Mouse (Mus musculus): ENCODE measurements around the gene Acsl5. TPM values are rescaled to one million over a fixed set of nuclear protein-coding genes. Genes with fewer than 3 reads are reported as not detected.

Gene Acsl5
- polyA plus RNA-seq, 1 experiment from 2014 or later: 58.7 TPM

DNA sequence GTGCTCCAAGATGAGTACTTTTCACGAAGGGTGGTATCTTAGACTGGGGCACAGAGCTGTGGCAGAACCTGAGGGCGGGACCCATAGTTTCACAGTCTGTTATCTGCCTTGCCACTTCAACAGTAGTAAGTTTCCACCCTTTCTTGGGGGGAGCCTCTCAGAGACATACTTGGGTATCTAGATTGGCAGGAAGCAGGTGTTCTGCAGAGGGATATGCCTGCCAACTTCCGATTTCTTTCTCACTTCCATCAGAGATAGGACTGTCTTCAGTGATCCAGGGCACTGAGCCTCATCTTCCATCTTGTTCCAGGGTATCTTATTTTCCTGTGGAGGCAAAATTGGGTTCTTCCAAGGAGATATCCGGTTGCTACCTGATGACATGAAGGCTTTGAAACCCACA lies 32.4 kb downstream of the Acsl5 start:
- Histone ChIP-seq H3K36me3 (ENCODE audit: control insufficient read depth, insufficient read depth, low read length) (peaks cover 14% of the 10 kb centered on the region), H3K27ac (ENCODE audit: low read length) (no peak overlapping the region), H3K9ac (replicated peaks; ENCODE audit: low read depth, low read length) (no peak overlapping the region), H3K27me3 (ENCODE audit: control insufficient read depth, insufficient read depth, low read length) (no peaks in the 10 kb centered on the region), H3K4me3 (ENCODE audit: low read depth, low read length) (no peak overlapping the region), H3K4me1 (ENCODE audit: control insufficient read depth, insufficient read depth, low read length) (no peaks in the 10 kb centered on the region), H3K4me2 (replicated peaks; ENCODE audit: low read depth, low read length) (no peak overlapping the region), H3K9me3 (ENCODE audit: control insufficient read depth, low read depth, low read length) (no peaks in the 10 kb centered on the region)
- 92% methylated on average over 4 of the region's 4 CpGs for WGBS
- peak; percentile 67; the same call in 1 of the 2 replicates for ATAC-seq (ENCODE audit: insufficient number of reproducible peaks, insufficient read depth, low FRiP score, low read depth)

DNA sequence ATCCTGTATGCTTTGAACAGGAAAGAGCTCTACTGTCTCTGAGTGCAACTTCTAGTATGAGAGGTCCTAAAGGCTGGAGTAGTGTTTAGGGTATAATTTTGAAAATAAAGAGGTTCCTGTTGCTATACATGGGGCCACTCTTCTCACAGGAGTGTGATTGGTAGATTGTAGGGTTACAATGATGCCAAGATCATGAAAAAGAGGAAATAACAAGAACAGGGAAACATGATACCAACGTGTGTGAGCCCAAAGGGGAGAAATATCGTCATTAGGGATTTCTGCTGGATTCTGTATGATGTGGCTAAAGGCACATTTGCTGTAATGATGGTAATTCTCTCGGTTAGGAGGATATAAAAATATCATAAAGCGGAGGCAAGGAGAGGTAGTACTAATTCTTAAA lies 34.3 kb downstream of the Acsl5 start:
- H3K9ac ChIP-seq (replicated peaks; ENCODE audit: low read depth, low read length): no peak overlapping the region
- no peak overlapping the region for H3K4me2 ChIP-seq (replicated peaks; ENCODE audit: low read depth, low read length)
- H3K27me3 ChIP-seq (ENCODE audit: control insufficient read depth, insufficient read depth, low read length): no peaks in the 10 kb centered on the region
- ATAC-seq (ENCODE audit: insufficient number of reproducible peaks, insufficient read depth, low FRiP score, low read depth): no peak
- H3K36me3 ChIP-seq (ENCODE audit: control insufficient read depth, insufficient read depth, low read length): peaks cover 15% of the 10 kb centered on the region
- H3K4me3 ChIP-seq (ENCODE audit: low read depth, low read length): no peak overlapping the region
- H3K27ac ChIP-seq (ENCODE audit: low read length): no peak overlapping the region
- WGBS: 90% methylated on average over 4 of the region's 4 CpGs
- H3K9me3 ChIP-seq (ENCODE audit: control insufficient read depth, low read depth, low read length): no peaks in the 10 kb centered on the region
- H3K4me1 ChIP-seq (ENCODE audit: control insufficient read depth, insufficient read depth, low read length): no peaks in the 10 kb centered on the region

DNA sequence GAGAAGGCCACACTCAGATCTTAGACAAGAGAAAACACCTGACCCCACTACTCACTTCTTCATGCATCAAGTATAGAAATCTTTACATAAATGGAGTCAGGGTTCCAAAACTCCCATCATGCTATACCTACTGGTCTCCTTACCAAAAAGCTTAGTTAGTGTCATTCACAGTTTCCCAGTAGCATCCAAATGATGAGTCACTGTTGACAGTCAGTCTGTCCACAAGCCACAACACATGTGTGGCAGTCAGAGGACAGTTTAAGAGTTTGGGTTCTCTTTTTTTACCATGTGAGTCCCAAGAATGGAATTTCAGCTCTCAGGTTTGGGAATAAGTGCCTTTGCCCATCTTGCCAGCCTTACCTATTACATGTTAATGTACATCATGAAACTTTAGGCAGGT lies 37.2 kb downstream of the Acsl5 start:
- no peaks in the 10 kb centered on the region for H3K9me3 ChIP-seq (ENCODE audit: control insufficient read depth, low read depth, low read length)
- H3K4me3 ChIP-seq (ENCODE audit: low read depth, low read length): no peak overlapping the region
- no peak for ATAC-seq (ENCODE audit: insufficient number of reproducible peaks, insufficient read depth, low FRiP score, low read depth)
- H3K4me1 ChIP-seq (ENCODE audit: control insufficient read depth, insufficient read depth, low read length): no peaks in the 10 kb centered on the region
- H3K4me2 ChIP-seq (replicated peaks; ENCODE audit: low read depth, low read length): no peak overlapping the region
- no peaks in the 10 kb centered on the region for H3K27me3 ChIP-seq (ENCODE audit: control insufficient read depth, insufficient read depth, low read length)
- H3K27ac ChIP-seq (ENCODE audit: low read length): no peak overlapping the region
- H3K36me3 ChIP-seq (ENCODE audit: control insufficient read depth, insufficient read depth, low read length): peaks cover 14% of the 10 kb centered on the region
- H3K9ac ChIP-seq (replicated peaks; ENCODE audit: low read depth, low read length): no peak overlapping the region

DNA sequence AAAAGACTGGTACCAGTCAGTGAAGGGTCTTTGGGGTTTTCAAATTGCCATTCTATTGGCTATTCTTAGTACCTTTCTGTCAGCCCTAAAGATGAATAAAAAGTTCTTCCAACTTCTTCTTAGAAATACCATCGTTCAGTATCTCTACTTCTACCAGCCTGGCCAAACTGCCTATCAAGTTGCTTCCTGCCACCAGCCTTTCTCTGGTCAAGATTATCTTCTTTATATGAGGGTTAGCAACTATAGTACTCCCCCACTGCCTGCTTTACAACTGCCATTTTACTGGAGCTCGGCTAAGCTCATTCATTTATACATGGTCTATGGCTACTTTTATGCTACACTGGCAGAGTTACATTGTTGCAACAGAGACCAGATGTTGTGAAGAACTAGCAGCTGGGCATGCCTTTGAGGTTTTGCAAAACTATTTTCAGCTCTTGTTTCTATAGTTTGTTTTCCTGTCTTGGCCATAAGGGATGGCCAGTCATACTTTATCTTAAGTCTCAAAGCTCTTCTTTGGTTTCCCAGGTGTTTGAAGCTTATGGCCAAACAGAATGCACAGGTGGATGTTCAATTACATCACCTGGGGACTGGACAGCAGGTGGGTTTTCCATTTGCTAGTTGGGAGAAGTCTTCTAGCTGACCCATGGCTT lies 39.0 kb downstream of the Acsl5 start:
- no peak overlapping the region for H3K27ac ChIP-seq (ENCODE audit: low read length)
- no peaks in the 10 kb centered on the region for H3K4me1 ChIP-seq (ENCODE audit: control insufficient read depth, insufficient read depth, low read length)
- H3K4me3 ChIP-seq (ENCODE audit: low read depth, low read length): no peak overlapping the region
- no peaks in the 10 kb centered on the region for H3K27me3 ChIP-seq (ENCODE audit: control insufficient read depth, insufficient read depth, low read length)
- no peak overlapping the region for H3K9ac ChIP-seq (replicated peaks; ENCODE audit: low read depth, low read length)
- no peak overlapping the region for H3K4me2 ChIP-seq (replicated peaks; ENCODE audit: low read depth, low read length)
- WGBS: 88% methylated on average over 2 of the region's 2 CpGs
- peaks cover 29% of the 10 kb centered on the region for H3K36me3 ChIP-seq (ENCODE audit: control insufficient read depth, insufficient read depth, low read length)
- no peaks in the 10 kb centered on the region for H3K9me3 ChIP-seq (ENCODE audit: control insufficient read depth, low read depth, low read length)
- no peak for ATAC-seq (ENCODE audit: insufficient number of reproducible peaks, insufficient read depth, low FRiP score, low read depth)

DNA sequence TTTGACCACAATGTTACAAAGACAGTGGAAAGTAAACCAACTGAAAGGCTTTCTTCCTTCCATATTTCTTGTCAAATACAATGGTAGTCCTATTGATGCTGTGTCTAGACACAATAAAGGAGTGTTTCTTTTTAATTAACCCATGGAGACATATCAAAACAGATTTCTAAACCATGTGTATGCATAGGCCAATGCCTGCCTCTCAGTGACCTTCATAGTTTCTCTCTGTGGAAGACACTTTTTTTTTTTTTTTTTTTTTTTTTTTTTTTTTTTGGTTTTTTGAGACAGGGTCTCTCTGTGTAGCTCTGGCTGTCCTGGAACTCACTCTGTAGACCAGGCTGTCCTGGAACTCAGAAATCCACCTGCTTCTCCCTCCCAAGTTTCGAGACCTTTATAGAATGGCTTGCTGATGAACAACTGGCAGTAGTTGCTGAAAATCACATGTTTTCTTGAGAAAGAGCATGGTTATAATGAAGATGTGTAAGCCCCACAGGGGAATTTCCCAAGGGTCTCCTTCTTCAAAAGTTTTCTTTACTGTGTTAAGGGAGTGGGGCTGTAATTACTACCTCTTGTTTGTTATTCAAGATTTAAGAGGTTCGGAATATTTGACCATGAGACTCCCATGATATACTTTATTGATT lies 40.6 kb downstream of the Acsl5 start:
- ATAC-seq (ENCODE audit: insufficient number of reproducible peaks, insufficient read depth, low FRiP score, low read depth): no peak
- WGBS: 96% methylated on average over 2 of the region's 2 CpGs
- no peaks in the 10 kb centered on the region for H3K9me3 ChIP-seq (ENCODE audit: control insufficient read depth, low read depth, low read length)
- H3K4me2 ChIP-seq (replicated peaks; ENCODE audit: low read depth, low read length): no peak overlapping the region
- no peaks in the 10 kb centered on the region for H3K4me1 ChIP-seq (ENCODE audit: control insufficient read depth, insufficient read depth, low read length)
- H3K4me3 ChIP-seq (ENCODE audit: low read depth, low read length): no peak overlapping the region
- H3K9ac ChIP-seq (replicated peaks; ENCODE audit: low read depth, low read length): no peak overlapping the region
- no peaks in the 10 kb centered on the region for H3K27me3 ChIP-seq (ENCODE audit: control insufficient read depth, insufficient read depth, low read length)
- H3K36me3 ChIP-seq (ENCODE audit: control insufficient read depth, insufficient read depth, low read length): peaks cover 34% of the 10 kb centered on the region
- no peak overlapping the region for H3K27ac ChIP-seq (ENCODE audit: low read length)

- Histone ChIP-seq H3K4me3 (ENCODE audit: low read depth, low read length) (no peak overlapping the region), H3K9ac (replicated peaks; ENCODE audit: low read depth, low read length) (no peak overlapping the region), H3K27ac (ENCODE audit: low read length) (no peak overlapping the region), H3K4me2 (replicated peaks; ENCODE audit: low read depth, low read length) (no peak overlapping the region), H3K27me3 (ENCODE audit: control insufficient read depth, insufficient read depth, low read length) (no peaks in the 10 kb centered on the region), H3K9me3 (ENCODE audit: control insufficient read depth, low read depth, low read length) (no peaks in the 10 kb centered on the region), H3K36me3 (ENCODE audit: control insufficient read depth, insufficient read depth, low read length) (peaks cover 39% of the 10 kb centered on the region), H3K4me1 (ENCODE audit: control insufficient read depth, insufficient read depth, low read length) (no peaks in the 10 kb centered on the region)
- 36% methylated on average over 4 of the region's 4 CpGs for WGBS
- no peak for ATAC-seq (ENCODE audit: insufficient number of reproducible peaks, insufficient read depth, low FRiP score, low read depth)
These were observed 41.4 kb downstream of the Acsl5 start for GRCm38 (mm10) chr19:55293175-55293574.

- Histone ChIP-seq H3K4me1 (ENCODE audit: control insufficient read depth, insufficient read depth, low read length) (no peaks in the 10 kb centered on the region), H3K4me3 (ENCODE audit: low read depth, low read length) (no peak overlapping the region), H3K4me2 (replicated peaks; ENCODE audit: low read depth, low read length) (no peak overlapping the region), H3K36me3 (ENCODE audit: control insufficient read depth, insufficient read depth, low read length) (peaks cover 32% of the 10 kb centered on the region), H3K9ac (replicated peaks; ENCODE audit: low read depth, low read length) (no peak overlapping the region), H3K9me3 (ENCODE audit: control insufficient read depth, low read depth, low read length) (no peaks in the 10 kb centered on the region), H3K27ac (ENCODE audit: low read length) (no peak overlapping the region), H3K27me3 (ENCODE audit: control insufficient read depth, insufficient read depth, low read length) (no peaks in the 10 kb centered on the region)
- no peak for ATAC-seq (ENCODE audit: insufficient number of reproducible peaks, insufficient read depth, low FRiP score, low read depth)
- WGBS: 91% methylated on average over 9 of the region's 9 CpGs
These were observed 43.3 kb downstream of the Acsl5 start for GRCm38 (mm10) chr19:55295075-55295474.

GRCm38 (mm10) chr19:55295556-55295955 lies 43.8 kb downstream of the Acsl5 start:
- no peak overlapping the region for H3K4me2 ChIP-seq (replicated peaks; ENCODE audit: low read depth, low read length)
- 85% methylated on average over 3 of the region's 3 CpGs for WGBS
- no peak overlapping the region for H3K9ac ChIP-seq (replicated peaks; ENCODE audit: low read depth, low read length)
- H3K4me3 ChIP-seq (ENCODE audit: low read depth, low read length): no peak overlapping the region
- H3K4me1 ChIP-seq (ENCODE audit: control insufficient read depth, insufficient read depth, low read length): no peaks in the 10 kb centered on the region
- no peak for ATAC-seq (ENCODE audit: insufficient number of reproducible peaks, insufficient read depth, low FRiP score, low read depth)
- no peaks in the 10 kb centered on the region for H3K27me3 ChIP-seq (ENCODE audit: control insufficient read depth, insufficient read depth, low read length)
- no peaks in the 10 kb centered on the region for H3K9me3 ChIP-seq (ENCODE audit: control insufficient read depth, low read depth, low read length)
- no peak overlapping the region for H3K27ac ChIP-seq (ENCODE audit: low read length)
- H3K36me3 ChIP-seq (ENCODE audit: control insufficient read depth, insufficient read depth, low read length): peaks cover 32% of the 10 kb centered on the region

DNA sequence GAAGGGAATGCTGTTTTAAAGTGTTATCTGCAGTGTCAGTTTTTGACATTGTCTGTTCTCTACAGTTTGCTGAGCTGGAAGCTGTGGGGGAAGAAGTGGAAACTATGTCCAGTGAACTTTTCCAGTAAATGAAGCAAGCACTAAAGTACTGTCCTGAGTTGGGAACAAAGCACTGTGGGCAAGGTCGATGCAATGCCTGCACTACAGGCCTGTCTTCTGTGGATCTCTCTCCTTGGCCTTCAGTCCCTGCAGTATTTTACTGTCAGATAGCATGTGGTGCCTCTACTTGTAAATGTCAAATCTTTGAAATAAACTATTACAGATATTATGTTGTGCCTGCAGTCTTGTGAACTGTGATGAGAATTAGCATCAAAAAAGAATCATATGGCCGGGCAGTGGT lies 44.6 kb downstream of the Acsl5 start:
- Histone ChIP-seq H3K27me3 (ENCODE audit: control insufficient read depth, insufficient read depth, low read length) (no peaks in the 10 kb centered on the region), H3K4me1 (ENCODE audit: control insufficient read depth, insufficient read depth, low read length) (no peaks in the 10 kb centered on the region), H3K4me2 (replicated peaks; ENCODE audit: low read depth, low read length) (no peak overlapping the region), H3K4me3 (ENCODE audit: low read depth, low read length) (no peak overlapping the region), H3K36me3 (ENCODE audit: control insufficient read depth, insufficient read depth, low read length) (peaks cover 29% of the 10 kb centered on the region), H3K9ac (replicated peaks; ENCODE audit: low read depth, low read length) (no peak overlapping the region), H3K9me3 (ENCODE audit: control insufficient read depth, low read depth, low read length) (no peaks in the 10 kb centered on the region), H3K27ac (ENCODE audit: low read length) (no peak overlapping the region)
- WGBS: 84% methylated on average over 2 of the region's 2 CpGs
- no peak for ATAC-seq (ENCODE audit: insufficient number of reproducible peaks, insufficient read depth, low FRiP score, low read depth)
